Mouse (Mus musculus) effector memory CD4-positive, alpha-beta T cell, adult 7 months (primary cell): Measurements from ENCODE around the gene Cd101. TPM values are rescaled to one million over a fixed set of nuclear protein-coding genes. Genes with fewer than 3 reads are reported as not detected.

ENCODE experiments used
- polyA plus RNA-seq: library from polyadenylated mRNA; unstranded; fragments of 100-300 nt; shearing (Covaris generic); gene quantifications from one replicate; pipeline ENCODE4 v1.2.1, GENCODE M21; 2017

The Cd101 gene
- polyA plus RNA-seq: 22.5 TPM

GRCm38 (mm10) chr3:101029339-101029738 lies at the start of gene Cd101:
TSS of gene Cd101 (minus strand) at chr3:101029556.

GRCm38 (mm10) chr3:100969176-100969917 lies 60.0 kb downstream of the Cd101 start, which contains the start of gene Ttf2:
TSS of gene Ttf2 (minus strand) at chr3:100969663.

Other genes starting within 250 kb of the Cd101 start
- gene Vtcn1, start 204.1 kb downstream of the Cd101 start, polyA plus RNA-seq: not detected
- gene Trim45, start 107.4 kb downstream of the Cd101 start, polyA plus RNA-seq: 0.28 TPM
- 6.8 TPM for gene Ttf2, start 59.9 kb downstream of the Cd101 start, polyA plus RNA-seq
- 1.0 TPM for gene Ptgfrn, start 80.7 kb upstream of the Cd101 start, polyA plus RNA-seq